ENCODE assay signal across 7 mouse cellular contexts in genomic region chr7:141213605-141214235, GRCm38 (mm10). TPM values are rescaled to one million over a fixed set of nuclear protein-coding genes. Genes with fewer than 3 reads are reported as not detected.
DNase-seq lines count a peak whose midpoint lies in the region; ATAC-seq lines count a peak whose summit lies in the region.

Gene Lmntd2, minus strand, starts transcription at chr7:141214080.

- H3K4me3 ChIP-seq in liver, embryonic 15.5 days (replicated peaks) = peak within 1 kb of the TSS; percentile 80

- H3K4me1 ChIP-seq in liver, embryonic 15.5 days (replicated peaks) = peaks cover 97% of the 10 kb centered on the region

- H3K9me3 ChIP-seq in liver, embryonic 15.5 days (replicated peaks) = no peaks in the 10 kb centered on the region

- no peak for ATAC-seq in liver, embryonic 15.5 days (ENCODE audit: insufficient read depth)
- ATAC-seq in activated CD4-positive, CD25-positive, alpha-beta regulatory T cell, adult 4 months = no peak

- peak within 1 kb of the TSS; percentile 100 for H3K4me2 ChIP-seq in liver, embryonic 15.5 days

- peak; percentile 18 to 22 for DNase-seq in spleen, postnatal 10 days (ENCODE audit: low spot score in 2 of 2)
- DNase-seq in spleen, adult 12 weeks (ENCODE audit: low spot score) = no peak
- DNase-seq in gonadal fat pad, adult 2 months (ENCODE audit: low read depth) = no peak
- DNase-seq in testis, postnatal 14 days (ENCODE audit: low spot score) = peak; percentile 6
- DNase-seq in ovary, postnatal 36 days (ENCODE audit: low spot score) = no peak

- H3K27me3 ChIP-seq in liver, embryonic 15.5 days = 0 out of 2 replicates have a peak, but pooled peaks cover 4% of the 10 kb centered on the region

- peak within 1 kb of the TSS; percentile 92 for H3K27ac ChIP-seq in liver, embryonic 15.5 days (replicated peaks)

- H3K36me3 ChIP-seq in liver, embryonic 15.5 days (replicated peaks) = peaks cover 16% of the 10 kb centered on the region

- 88% methylated on average over 11 of the region's 11 CpGs for WGBS in liver, embryonic 15.5 days (ENCODE audit: insufficient replicate concordance)

- peak within 1 kb of the TSS; percentile 57 for H3K9ac ChIP-seq in liver, embryonic 15.5 days

RNA-seq across cellular contexts. Expression of gene Lmntd2, which starts in this region (rescaled TPM):
- polyA plus RNA-seq in gonadal fat pad, adult 2 months (2012; rRNA removed) = 13.0 and 13.1 TPM in 2 replicates
- 0.60 and 0.91 TPM in 2 replicates for polyA plus RNA-seq in liver, embryonic 15.5 days (2015; fragmentation: Nextera tagmentation; extraction: Ambion mirVana)
- polyA plus RNA-seq in activated CD4-positive, CD25-positive, alpha-beta regulatory T cell, adult 4 months (2017; shearing (Covaris generic)) = 1 to 10 TPM; 5.6 to 5.9 TPM

Comparison
In these comparisons a context has a peak if more than half of its experiments do, and no peak if none do; other contexts are left out.
1. DNase-seq: peak in spleen, postnatal 10 days (2 of 2) and testis, postnatal 14 days (single experiment); none in spleen, adult 12 weeks (single experiment), gonadal fat pad, adult 2 months (single experiment) and ovary, postnatal 36 days (single experiment).